Mouse (Mus musculus): Measurements from ENCODE around the gene Gdf2. TPM values are rescaled to one million over a fixed set of nuclear protein-coding genes. Genes with fewer than 3 reads are reported as not detected.

The Gdf2 gene
- total and polyA plus RNA-seq, 3 experiments, result not detected

GRCm38 (mm10) chr14:33920727-33921559 is 19.9 kb upstream of the Gdf2 start:
- no peak for DNase-seq (ENCODE audit: extremely low read depth)
- dilution Hi-C loops (cut with MboI; ENCODE audit: extremely low pct_ligation_motif_present, extremely low pct_unique_long_range_greater_than_20kb, low sequenced_read_pairs), result no loop called here
- H3K4me3 ChIP-seq (replicated peaks in 1 of 3; ENCODE audit: low read depth in 2 of 3, low read length in 2 of 3, poor library complexity in 1 of 3), result no peak overlapping the region
- in situ Hi-C loops (cut with MboI; ENCODE audit: low pct_ligation_motif_present, low pct_unique_long_range_greater_than_20kb, low sequenced_read_pairs), result no loop called here
- H3K27ac ChIP-seq (ENCODE audit: insufficient read depth, low read depth), result no peak overlapping the region
- no peaks in the 10 kb centered on the region for H3K27me3 ChIP-seq (replicated peaks)
- H3K36me3 ChIP-seq (replicated peaks in 1 of 2; ENCODE audit: control insufficient read depth in 1 of 2, insufficient read depth in 1 of 2, low read length in 1 of 2), result no peaks in the 10 kb centered on the region
- H3K4me1 ChIP-seq (ENCODE audit: control insufficient read depth in 1 of 2, insufficient read depth in 2 of 2), result no peaks in the 10 kb centered on the region
- H3K9ac ChIP-seq (ENCODE audit: insufficient read depth, low read depth), result no peak overlapping the region
- H3K9me3 ChIP-seq (replicated peaks; ENCODE audit: low read length), result no peaks in the 10 kb centered on the region
- TF ChIP-seq POLR2AphosphoS2 (IDR thresholded peaks at IDR 0.05; ENCODE audit: low read depth, low read length), result no peak
- no peak for TF ChIP-seq SIN3A (IDR thresholded peaks at IDR 0.05; ENCODE audit: low read length)
- no peak for TF ChIP-seq MXI1 (IDR thresholded peaks at IDR 0.05; ENCODE audit: low read depth, low read length)
- no peak overlapping the region for H3K4me2 ChIP-seq (ENCODE audit: insufficient read depth, low read depth, poor library complexity, severe bottlenecking)
- no peaks in the 10 kb centered on the region for H3K79me2 ChIP-seq (replicated peaks; ENCODE audit: control insufficient read depth, extremely low read depth, insufficient read depth, poor library complexity, severe bottlenecking)

GRCm38 (mm10) chr14:33922771-33923167 is 18.1 kb upstream of the Gdf2 start:
- dilution Hi-C loops (cut with MboI; ENCODE audit: extremely low pct_ligation_motif_present, extremely low pct_unique_long_range_greater_than_20kb, low sequenced_read_pairs), result no loop called here
- H3K27ac ChIP-seq (ENCODE audit: insufficient read depth, low read depth), result no peak overlapping the region
- TF ChIP-seq ZMIZ1 (IDR thresholded peaks at IDR 0.05; ENCODE audit: low read depth, low read length) (no peak), MAX (IDR thresholded peaks at IDR 0.05; ENCODE audit: low read length) (no peak), KAT2A (IDR thresholded peaks at IDR 0.05; ENCODE audit: insufficient replicate concordance, low read length) (no peak), SIN3A (IDR thresholded peaks at IDR 0.05; ENCODE audit: low read length) (no peak), IRF4 (IDR thresholded peaks at IDR 0.05; ENCODE audit: low read depth, low read length) (no peak), JUN (IDR thresholded peaks at IDR 0.05; ENCODE audit: insufficient read depth, low read depth, low read length) (no peak), USF1 (IDR thresholded peaks at IDR 0.05; ENCODE audit: low read depth, low read length) (no peak), MAZ (IDR thresholded peaks at IDR 0.05; ENCODE audit: low read depth, low read length) (no peak), ETS1 (conservative IDR thresholded peaks at IDR 0.05; ENCODE audit: low read depth, low read length) (no peak), ELF1 (IDR thresholded peaks at IDR 0.05; ENCODE audit: low read depth, low read length) (no peak), CHD2 (IDR thresholded peaks at IDR 0.05; ENCODE audit: low read length) (no peak), POLR2AphosphoS2 (IDR thresholded peaks at IDR 0.05; ENCODE audit: low read depth, low read length) (no peak)
- no peak for DNase-seq (ENCODE audit: extremely low read depth)
- peaks cover 0 to 7% of the 10 kb centered on the region in 2 experiments; a peak in 2 of 4 replicates for H3K4me1 ChIP-seq (ENCODE audit: control insufficient read depth in 1 of 2, insufficient read depth in 2 of 2)
- in situ Hi-C loops (cut with MboI; ENCODE audit: low pct_ligation_motif_present, low pct_unique_long_range_greater_than_20kb, low sequenced_read_pairs), result no loop called here
- no peaks in the 10 kb centered on the region for H3K79me2 ChIP-seq (replicated peaks; ENCODE audit: control insufficient read depth, extremely low read depth, insufficient read depth, poor library complexity, severe bottlenecking)
- no peaks in the 10 kb centered on the region for H3K36me3 ChIP-seq (replicated peaks in 1 of 2; ENCODE audit: control insufficient read depth in 1 of 2, insufficient read depth in 1 of 2, low read length in 1 of 2)
- no peak overlapping the region for H3K9ac ChIP-seq (ENCODE audit: insufficient read depth, low read depth)
- no peak overlapping the region for H3K4me3 ChIP-seq (replicated peaks in 1 of 3; ENCODE audit: low read depth in 2 of 3, low read length in 2 of 3, poor library complexity in 1 of 3)
- no peaks in the 10 kb centered on the region for H3K27me3 ChIP-seq (replicated peaks)
- H3K4me2 ChIP-seq (ENCODE audit: insufficient read depth, low read depth, poor library complexity, severe bottlenecking), result no peak overlapping the region
- no peaks in the 10 kb centered on the region for H3K9me3 ChIP-seq (replicated peaks; ENCODE audit: low read length)

Data from CH12.LX (cell line).